Mouse (Mus musculus) CH12.LX (cell line): ENCODE data around the gene Cers6. TPM values are rescaled to one million over a fixed set of nuclear protein-coding genes. Genes with fewer than 3 reads are reported as not detected.

ENCODE experiments used
- DNase-seq: peaks from one replicate; pipeline ENCODE4 v3.0.0-alpha.2; 2013; ENCODE audit errors: extremely low read depth
- H3K27ac ChIP-seq: 2 replicates; pipeline ENCODE4 v1.5.1; 2012; ENCODE audit warnings: low read depth, mild to moderate bottlenecking, control low read depth, moderate library complexity; ENCODE audit not compliant: insufficient read depth
- H3K27me3 ChIP-seq: replicated peaks from 2 replicates; pipeline ENCODE3; 2012; ENCODE audit warnings: inconsistent platforms
- H3K36me3 ChIP-seq, 2 experiments: replicated peaks in 1 of 2; 2 replicates each; pipeline versions ENCODE3 to v1.6.1; 2012; ENCODE audit warnings: inconsistent platforms in 1 of 2, low read length in 1 of 2, mild to moderate bottlenecking in 1 of 2, mixed read lengths in 1 of 2, moderate library complexity in 1 of 2; ENCODE audit not compliant: control insufficient read depth in 1 of 2, insufficient read depth in 1 of 2
- H3K4me1 ChIP-seq, 2 experiments: 2 replicates each; pipeline ENCODE4 v1.6.1; 2012; ENCODE audit warnings: inconsistent platforms in 1 of 2, moderate library complexity in 1 of 2; ENCODE audit not compliant: insufficient read depth in 2 of 2, control insufficient read depth in 1 of 2
- H3K4me2 ChIP-seq: 2 replicates; pipeline ENCODE4 v1.6.1; 2012; ENCODE audit warnings: low read depth, mild to moderate bottlenecking, control low read depth; ENCODE audit not compliant: poor library complexity, insufficient read depth, severe bottlenecking
- H3K4me3 ChIP-seq, 3 experiments: fragments of 150-350 bp in 1 of 3; sonication (generic) in 1 of 3; replicated peaks in 1 of 3; 2 replicates each; pipeline versions ENCODE3 to v1.5.1; 2011 to 2012; ENCODE audit warnings: low read depth in 2 of 3, low read length in 2 of 3, mild to moderate bottlenecking in 2 of 3, moderate library complexity in 2 of 3, control low read depth in 1 of 3, improper control_type of control experiment in 1 of 3, inconsistent platforms in 1 of 3, mixed read lengths in 1 of 3; ENCODE audit not compliant: poor library complexity in 1 of 3
- H3K79me2 ChIP-seq: replicated peaks from 2 replicates; pipeline ENCODE4 v1.6.1; 2012; ENCODE audit warnings: mild to moderate bottlenecking, moderate library complexity; ENCODE audit not compliant: control insufficient read depth, poor library complexity, insufficient read depth, severe bottlenecking; ENCODE audit errors: extremely low read depth
- H3K9ac ChIP-seq: 2 replicates; pipeline ENCODE4 v1.6.1; 2012; ENCODE audit warnings: low read depth, mild to moderate bottlenecking, control low read depth, moderate library complexity; ENCODE audit not compliant: insufficient read depth
- H3K9me3 ChIP-seq: replicated peaks from 2 replicates; pipeline ENCODE3; 2012; ENCODE audit warnings: low read length, inconsistent platforms, mixed read lengths
- CHD2 ChIP-seq: IDR thresholded peaks from 2 replicates; pipeline ENCODE4 v1.6.1; 2011; ENCODE audit warnings: low read length, improper control_type of control experiment
- CTCF ChIP-seq, 2 experiments: IDR thresholded peaks in 1 of 2; conservative IDR thresholded peaks in 1 of 2; 2 replicates each; pipeline ENCODE4 v1.5.1; 2011 to 2012; ENCODE audit warnings: low read depth in 2 of 2, low read length in 2 of 2, improper control_type of control experiment in 1 of 2, inconsistent platforms in 1 of 2, mild to moderate bottlenecking in 1 of 2, moderate library complexity in 1 of 2
- E2F4 ChIP-seq: IDR thresholded peaks from 2 replicates; pipeline ENCODE4 v1.6.1; 2011; ENCODE audit warnings: low read depth, low read length, improper control_type of control experiment; ENCODE audit not compliant: insufficient replicate concordance
- GABPA ChIP-seq: IDR thresholded peaks from 2 replicates; pipeline ENCODE4 v1.6.1; 2012; ENCODE audit warnings: low read depth, low read length, improper control_type of control experiment, inconsistent platforms; ENCODE audit not compliant: insufficient replicate concordance
- IRF4 ChIP-seq: IDR thresholded peaks from 2 replicates; pipeline ENCODE4 v1.6.1; 2014; ENCODE audit warnings: low read depth, mild to moderate bottlenecking, inconsistent platforms, low read length, improper control_type of control experiment
- JUND ChIP-seq: conservative IDR thresholded peaks from 2 replicates; pipeline ENCODE4 v1.6.1; 2011; ENCODE audit warnings: low read depth, low read length, improper control_type of control experiment
- KAT2A ChIP-seq: IDR thresholded peaks from 2 replicates; pipeline ENCODE4 v1.6.1; 2012; ENCODE audit warnings: low read length, improper control_type of control experiment, inconsistent platforms; ENCODE audit not compliant: insufficient replicate concordance
- MAX ChIP-seq: IDR thresholded peaks from 2 replicates; pipeline ENCODE4 v1.6.1; 2011; ENCODE audit warnings: low read length, improper control_type of control experiment
- NRF1 ChIP-seq: IDR thresholded peaks from 2 replicates; pipeline ENCODE4 v1.6.1; 2014; ENCODE audit warnings: low read depth, mild to moderate bottlenecking, inconsistent platforms, low read length, improper control_type of control experiment, moderate library complexity
- PAX5 ChIP-seq: IDR thresholded peaks from 2 replicates; pipeline ENCODE4 v1.6.1; 2012; ENCODE audit warnings: low read length, inconsistent platforms, mixed read lengths
- POLR2AphosphoS2 ChIP-seq: IDR thresholded peaks from 2 replicates; pipeline ENCODE4 v1.6.1; 2011; ENCODE audit warnings: low read depth, low read length, improper control_type of control experiment
- RAD21 ChIP-seq: IDR thresholded peaks from 2 replicates; pipeline ENCODE4 v1.6.1; 2011; ENCODE audit warnings: low read depth, mild to moderate bottlenecking, low read length, improper control_type of control experiment, moderate library complexity
- USF2 ChIP-seq: conservative IDR thresholded peaks from 2 replicates; pipeline ENCODE4 v1.6.1; 2011; ENCODE audit warnings: low read depth, low read length, improper control_type of control experiment
- ZC3H11A ChIP-seq: IDR thresholded peaks from 2 replicates; pipeline ENCODE4 v1.6.1; 2012; ENCODE audit warnings: low read depth, mild to moderate bottlenecking, inconsistent platforms, low read length, improper control_type of control experiment
- dilution Hi-C: fragments of 300-500 bp; cut with MboI; formaldehyde crosslinking; loops from 2 replicates; pipeline ENCODE4 v1.14.3; 2020; ENCODE audit warnings: low sequenced_read_pairs; ENCODE audit not compliant: extremely low pct_unique_long_range_greater_than_20kb, extremely low pct_ligation_motif_present
- in situ Hi-C: fragments of 300-500 bp; cut with MboI; formaldehyde crosslinking; loops from 3 replicates; pipeline ENCODE4 v1.14.3; 2019; ENCODE audit warnings: low sequenced_read_pairs, low pct_ligation_motif_present, low pct_unique_long_range_greater_than_20kb, mixed read lengths
- polyA plus RNA-seq: library from polyadenylated mRNA; unstranded; fragments of >175 nt; gene quantifications from 2 replicates; pipeline ENCODE4 v1.2.1, GENCODE M21; 2012; ENCODE audit warnings: low read depth; ENCODE audit not compliant: insufficient read length
- total RNA-seq, 2 experiments: library from RNA; depleted of rRNA; stranded (reverse); fragments of 300-350 nt in 1 of 2; fragments of >200 nt in 1 of 2; gene quantifications; 2 replicates each; pipeline ENCODE4 v1.2.3; 2012 to 2014

Gene Cers6
- total and polyA plus RNA-seq, 3 experiments, result not detected

- Histone ChIP-seq H3K36me3 (no peaks in the 10 kb centered on the region), H3K4me2 (no peak overlapping the region), H3K27me3 (no peaks in the 10 kb centered on the region), H3K79me2 (no peaks in the 10 kb centered on the region), H3K4me3 (no peak overlapping the region), H3K27ac (no peak overlapping the region), H3K9ac (no peak overlapping the region), H3K4me1 (no peaks in the 10 kb centered on the region), H3K9me3 (peaks cover 56% of the 10 kb centered on the region)
- DNase-seq, result no peak
- TF ChIP-seq USF2 (no peak), ZC3H11A (no peak), JUND (no peak), POLR2AphosphoS2 (no peak), MAX (no peak), KAT2A (no peak), GABPA (no peak), CTCF (conservative IDR thresholded peaks at IDR 0.05 in 1 of 2, IDR thresholded peaks at IDR 0.05 in 1 of 2; ENCODE audit: low read depth in 2 of 2, low read length in 2 of 2) (no peak), NRF1 (no peak), E2F4 (no peak)
- in situ Hi-C loops (no loop called here), dilution Hi-C loops (no loop called here)
Measured at GRCm38 (mm10) chr2:68889661-68890170, 28.5 kb downstream of the Cers6 start.

GRCm38 (mm10) chr2:68892476-68892875, 31.2 kb downstream of the Cers6 start:
- Histone ChIP-seq H3K4me3 (no peak overlapping the region), H3K9me3 (peaks cover 54% of the 10 kb centered on the region), H3K4me2 (no peak overlapping the region), H3K27me3 (no peaks in the 10 kb centered on the region), H3K36me3 (no peaks in the 10 kb centered on the region), H3K79me2 (no peaks in the 10 kb centered on the region), H3K27ac (no peak overlapping the region), H3K4me1 (no peaks in the 10 kb centered on the region), H3K9ac (no peak overlapping the region)
- dilution Hi-C loops, result no loop called here
- no peak for DNase-seq
- TF ChIP-seq USF2, result no peak
- no peak for TF ChIP-seq PAX5
- TF ChIP-seq CHD2, result no peak
- no peak for TF ChIP-seq IRF4
- no peak for TF ChIP-seq RAD21
- in situ Hi-C loops, result no loop called here
